Mouse (Mus musculus): ENCODE data around the gene Wdr31. TPM values are rescaled to one million over a fixed set of nuclear protein-coding genes. Genes with fewer than 3 reads are reported as not detected.
A peak's percentile ranks its signal among the peaks of the same experiment; 100 is the strongest.

The Wdr31 gene
- polyA plus RNA-seq (2014; fragmentation: Nextera tagmentation; extraction: Ambion mirVana), result 2.6 and 2.8 TPM in 2 replicates

DNA sequence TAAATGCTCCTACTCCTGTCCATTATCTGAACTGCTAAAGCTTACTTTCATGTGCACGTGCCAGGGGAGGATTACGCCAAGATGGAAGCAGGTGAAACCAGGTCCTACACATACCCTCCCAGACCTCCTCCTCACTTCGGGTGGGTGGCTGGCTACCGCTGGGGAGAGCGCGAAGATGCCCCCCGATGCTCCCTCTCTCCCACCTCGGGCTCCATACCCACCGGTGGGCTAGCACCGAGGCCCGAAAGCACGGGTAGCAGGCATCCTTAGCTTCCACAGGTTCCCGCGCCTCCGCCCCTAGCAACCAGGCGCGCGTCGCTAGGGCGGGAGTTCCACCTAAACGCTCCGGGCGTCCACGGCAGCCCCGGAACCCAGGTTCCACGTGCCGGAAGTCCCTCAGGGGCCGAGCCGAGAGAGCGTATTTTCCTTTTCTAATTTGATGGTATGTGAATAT, at the start of gene Wdr31:
Gene Wdr31 (minus strand): TSS at position 299 of the 454 bp plus-strand sequence.
- under 1% methylated on average over 30 of the region's 30 CpGs for WGBS
- Histone ChIP-seq H3K4me1 (ENCODE audit: control insufficient read depth in 2 of 2, insufficient read depth in 2 of 2, low read length in 2 of 2) (no peaks in the 10 kb centered on the region), H3K27ac (replicated peaks in 1 of 2; ENCODE audit: control insufficient read depth in 1 of 2, insufficient read depth in 1 of 2, low read depth in 2 of 2, low read length in 2 of 2) (no peak within 1 kb of the TSS), H3K9me3 (ENCODE audit: control insufficient read depth, low read length) (no peaks in the 10 kb centered on the region), H3K4me3 (ENCODE audit: control insufficient read depth in 1 of 2, insufficient read depth in 1 of 2, low read depth in 1 of 2, low read length in 2 of 2) (peak within 1 kb of the TSS; percentile 50 to 94), H3K4me2 (ENCODE audit: low read length) (peak within 1 kb of the TSS; percentile 74), H3K9ac (ENCODE audit: low read length) (peak within 1 kb of the TSS; percentile 62), H3K27me3 (ENCODE audit: control insufficient read depth, insufficient read depth, low read length) (no peaks in the 10 kb centered on the region), H3K36me3 (ENCODE audit: control insufficient read depth, insufficient read depth, low read length) (no peaks in the 10 kb centered on the region)
- ATAC-seq (ENCODE audit: insufficient number of reproducible peaks, insufficient read depth, low FRiP score, low read depth), result peak; percentile 78

DNA sequence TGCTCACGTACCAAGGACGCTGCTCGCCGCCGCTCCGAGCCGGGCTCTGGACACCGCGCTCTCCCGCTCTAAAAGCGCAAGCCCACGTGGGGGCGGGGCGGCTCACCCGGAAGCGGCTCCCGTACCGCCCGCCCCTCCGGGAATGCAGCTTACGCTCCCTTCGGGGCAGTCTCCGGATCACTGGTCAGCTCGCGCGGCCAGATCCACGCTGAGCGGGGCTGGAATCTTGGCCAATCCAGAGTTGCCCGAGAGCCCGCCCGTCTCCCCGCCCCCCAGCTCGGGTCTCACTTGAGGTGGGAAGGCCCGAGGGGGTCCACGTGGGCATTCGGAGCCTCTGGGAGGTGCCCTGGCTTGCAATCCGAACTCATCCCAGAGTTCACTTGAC, 49.1 kb upstream of the Wdr31 start, which contains the start of gene Alad:
Gene Alad (minus strand): TSS at position 70 of the 385 bp plus-strand sequence.
- H3K9me3 ChIP-seq (ENCODE audit: control insufficient read depth, low read length), result no peaks in the 10 kb centered on the region
- H3K4me3 ChIP-seq (ENCODE audit: control insufficient read depth in 1 of 2, insufficient read depth in 1 of 2, low read depth in 1 of 2, low read length in 2 of 2), result peak within 1 kb of the TSS; percentile 71 to 97
- peak within 1 kb of the TSS; percentile 85 to 88 for H3K27ac ChIP-seq (replicated peaks in 1 of 2; ENCODE audit: control insufficient read depth in 1 of 2, insufficient read depth in 1 of 2, low read depth in 2 of 2, low read length in 2 of 2)
- H3K9ac ChIP-seq (ENCODE audit: low read length), result peak within 1 kb of the TSS; percentile 84
- peak within 1 kb of the TSS; percentile 68 for H3K4me2 ChIP-seq (ENCODE audit: low read length)
- peak; percentile 85 for ATAC-seq (ENCODE audit: insufficient number of reproducible peaks, insufficient read depth, low FRiP score, low read depth)
- no peaks in the 10 kb centered on the region for H3K27me3 ChIP-seq (ENCODE audit: control insufficient read depth, insufficient read depth, low read length)
- H3K4me1 ChIP-seq (ENCODE audit: control insufficient read depth in 2 of 2, insufficient read depth in 2 of 2, low read length in 2 of 2), result peaks cover 27 to 39% of the 10 kb centered on the region in 2 experiments
- H3K36me3 ChIP-seq (ENCODE audit: control insufficient read depth, insufficient read depth, low read length), result peaks cover 23% of the 10 kb centered on the region
- WGBS, result under 1% methylated on average over 37 of the region's 37 CpGs

GRCm38 (mm10) chr4:62519122-62519848, 48.6 kb upstream of the Wdr31 start:
- 2% methylated on average over 26 of the region's 26 CpGs for WGBS
- ATAC-seq (ENCODE audit: insufficient number of reproducible peaks, insufficient read depth, low FRiP score, low read depth), result peak; percentile 72
- H3K4me3 ChIP-seq (ENCODE audit: control insufficient read depth in 1 of 2, insufficient read depth in 1 of 2, low read depth in 1 of 2, low read length in 2 of 2), result peak overlapping the region; percentile 71 to 97
- H3K4me1 ChIP-seq (ENCODE audit: control insufficient read depth in 2 of 2, insufficient read depth in 2 of 2, low read length in 2 of 2), result peaks cover 25 to 37% of the 10 kb centered on the region in 2 experiments
- H3K36me3 ChIP-seq (ENCODE audit: control insufficient read depth, insufficient read depth, low read length), result peaks cover 23% of the 10 kb centered on the region
- H3K4me2 ChIP-seq (ENCODE audit: low read length), result peak overlapping the region; percentile 68
- peak overlapping the region; percentile 84 for H3K9ac ChIP-seq (ENCODE audit: low read length)
- H3K27me3 ChIP-seq (ENCODE audit: control insufficient read depth, insufficient read depth, low read length), result no peaks in the 10 kb centered on the region
- no peaks in the 10 kb centered on the region for H3K9me3 ChIP-seq (ENCODE audit: control insufficient read depth, low read length)
- peak overlapping the region; percentile 85 to 88 for H3K27ac ChIP-seq (replicated peaks in 1 of 2; ENCODE audit: control insufficient read depth in 1 of 2, insufficient read depth in 1 of 2, low read depth in 2 of 2, low read length in 2 of 2)

- 43% methylated on average over 13 of the region's 13 CpGs for WGBS
- H3K27ac ChIP-seq (replicated peaks in 1 of 2; ENCODE audit: control insufficient read depth in 1 of 2, insufficient read depth in 1 of 2, low read depth in 2 of 2, low read length in 2 of 2), result peak overlapping the region in 1 of 2 experiments; percentile 85; a peak in 2 of 4 replicates
- H3K9ac ChIP-seq (ENCODE audit: low read length), result peak overlapping the region; percentile 84
- peak overlapping the region; percentile 68 for H3K4me2 ChIP-seq (ENCODE audit: low read length)
- no peak for ATAC-seq (ENCODE audit: insufficient number of reproducible peaks, insufficient read depth, low FRiP score, low read depth)
- H3K9me3 ChIP-seq (ENCODE audit: control insufficient read depth, low read length), result no peaks in the 10 kb centered on the region
- H3K4me1 ChIP-seq (ENCODE audit: control insufficient read depth in 2 of 2, insufficient read depth in 2 of 2, low read length in 2 of 2), result peaks cover 24 to 31% of the 10 kb centered on the region in 2 experiments
- peaks cover 25% of the 10 kb centered on the region for H3K36me3 ChIP-seq (ENCODE audit: control insufficient read depth, insufficient read depth, low read length)
- no peaks in the 10 kb centered on the region for H3K27me3 ChIP-seq (ENCODE audit: control insufficient read depth, insufficient read depth, low read length)
- H3K4me3 ChIP-seq (ENCODE audit: control insufficient read depth in 1 of 2, insufficient read depth in 1 of 2, low read depth in 1 of 2, low read length in 2 of 2), result peak overlapping the region; percentile 71 to 97
Observed at GRCm38 (mm10) chr4:62518416-62519121, 47.9 kb upstream of the Wdr31 start.

DNA sequence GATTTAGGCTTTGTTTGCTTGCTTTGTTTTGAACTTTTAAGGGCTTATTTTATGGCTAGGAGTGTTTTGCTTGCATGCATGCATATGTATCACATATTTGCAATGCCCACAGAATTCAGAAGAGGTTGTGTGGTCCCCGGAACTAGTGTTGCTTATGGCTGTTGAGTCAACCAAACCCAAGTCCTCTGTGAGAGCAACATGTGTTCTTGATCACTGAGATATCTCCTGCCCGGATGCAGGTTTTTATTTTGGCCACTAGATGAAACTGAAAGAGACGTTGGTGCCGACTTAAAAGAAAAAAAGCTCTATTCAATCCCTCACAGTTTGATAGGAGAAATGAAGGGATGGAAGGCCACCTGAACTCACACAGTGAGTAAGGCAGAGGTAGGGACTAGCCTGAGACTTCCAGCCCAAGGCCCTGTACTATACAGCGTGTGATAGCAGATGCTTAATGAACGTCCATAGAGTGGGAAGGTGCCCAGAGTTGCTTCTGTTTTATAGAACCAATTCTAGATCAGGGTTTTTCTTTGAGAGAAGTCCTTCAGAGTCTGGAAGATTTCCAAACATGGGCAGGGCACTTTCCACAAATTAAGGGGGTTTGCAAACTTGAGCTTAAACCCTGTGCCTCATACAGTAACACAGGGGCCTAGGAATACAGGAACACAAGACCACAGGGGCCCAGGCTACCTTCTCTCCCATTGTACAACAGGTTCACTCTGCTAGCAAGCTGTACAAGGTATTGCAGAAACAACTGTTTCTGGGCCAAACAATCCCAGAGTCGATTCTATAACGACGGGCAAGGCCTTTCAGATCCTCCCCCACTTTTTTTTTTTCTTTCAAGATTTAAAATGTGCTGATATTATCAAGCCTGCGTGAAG, 47.1 kb upstream of the Wdr31 start:
- no peak overlapping the region; a peak in 1 of 4 replicates for H3K4me3 ChIP-seq (ENCODE audit: control insufficient read depth in 1 of 2, insufficient read depth in 1 of 2, low read depth in 1 of 2, low read length in 2 of 2)
- peaks cover 24 to 31% of the 10 kb centered on the region in 2 experiments for H3K4me1 ChIP-seq (ENCODE audit: control insufficient read depth in 2 of 2, insufficient read depth in 2 of 2, low read length in 2 of 2)
- ATAC-seq (ENCODE audit: insufficient number of reproducible peaks, insufficient read depth, low FRiP score, low read depth), result no peak
- 78% methylated on average over 10 of the region's 10 CpGs for WGBS
- H3K9ac ChIP-seq (ENCODE audit: low read length), result peak overlapping the region; percentile 84; the same call in 1 of the 2 replicates
- peak overlapping the region; percentile 15 to 53; a peak in 2 of 4 replicates for H3K27ac ChIP-seq (replicated peaks in 1 of 2; ENCODE audit: control insufficient read depth in 1 of 2, insufficient read depth in 1 of 2, low read depth in 2 of 2, low read length in 2 of 2)
- H3K27me3 ChIP-seq (ENCODE audit: control insufficient read depth, insufficient read depth, low read length), result no peaks in the 10 kb centered on the region
- peak overlapping the region; percentile 68 for H3K4me2 ChIP-seq (ENCODE audit: low read length)
- peaks cover 25% of the 10 kb centered on the region for H3K36me3 ChIP-seq (ENCODE audit: control insufficient read depth, insufficient read depth, low read length)
- no peaks in the 10 kb centered on the region for H3K9me3 ChIP-seq (ENCODE audit: control insufficient read depth, low read length)

DNA sequence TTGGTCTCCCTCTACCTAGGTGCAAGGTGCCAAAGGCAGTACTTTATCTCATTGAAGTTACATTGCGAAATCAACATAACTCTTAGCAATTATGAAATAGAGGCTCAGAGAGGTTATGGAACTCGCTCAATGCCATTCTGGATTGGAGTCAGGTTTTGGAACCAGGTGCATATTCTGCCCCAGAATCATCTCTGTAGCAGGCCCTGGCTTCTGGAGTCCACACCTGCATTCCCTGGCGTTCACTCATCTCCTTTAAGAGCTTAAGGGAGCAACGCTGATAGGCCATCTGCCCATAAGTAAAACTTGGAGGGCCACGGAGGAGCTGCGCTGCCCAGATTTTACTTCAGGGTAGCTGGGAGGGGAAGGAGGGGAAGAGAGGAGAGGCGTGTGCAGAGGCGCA, 46.4 kb upstream of the Wdr31 start:
- no peak overlapping the region; the same call in 1 of the 2 replicates for H3K4me2 ChIP-seq (ENCODE audit: low read length)
- H3K36me3 ChIP-seq (ENCODE audit: control insufficient read depth, insufficient read depth, low read length), result peaks cover 25% of the 10 kb centered on the region
- no peak overlapping the region for H3K4me3 ChIP-seq (ENCODE audit: control insufficient read depth in 1 of 2, insufficient read depth in 1 of 2, low read depth in 1 of 2, low read length in 2 of 2)
- H3K9ac ChIP-seq (ENCODE audit: low read length), result peak overlapping the region; percentile 30; the same call in 1 of the 2 replicates
- H3K27ac ChIP-seq (replicated peaks in 1 of 2; ENCODE audit: control insufficient read depth in 1 of 2, insufficient read depth in 1 of 2, low read depth in 2 of 2, low read length in 2 of 2), result peak overlapping the region; percentile 15 to 53; a peak in 2 of 4 replicates
- no peak for ATAC-seq (ENCODE audit: insufficient number of reproducible peaks, insufficient read depth, low FRiP score, low read depth)
- no peaks in the 10 kb centered on the region for H3K27me3 ChIP-seq (ENCODE audit: control insufficient read depth, insufficient read depth, low read length)
- no peaks in the 10 kb centered on the region for H3K9me3 ChIP-seq (ENCODE audit: control insufficient read depth, low read length)
- WGBS, result 87% methylated on average over 8 of the region's 8 CpGs
- peaks cover 24 to 31% of the 10 kb centered on the region in 2 experiments for H3K4me1 ChIP-seq (ENCODE audit: control insufficient read depth in 2 of 2, insufficient read depth in 2 of 2, low read length in 2 of 2)

- peak overlapping the region; percentile 30; the same call in 1 of the 2 replicates for H3K9ac ChIP-seq (ENCODE audit: low read length)
- peak overlapping the region; percentile 77 to 80 for H3K27ac ChIP-seq (replicated peaks in 1 of 2; ENCODE audit: control insufficient read depth in 1 of 2, insufficient read depth in 1 of 2, low read depth in 2 of 2, low read length in 2 of 2)
- no peaks in the 10 kb centered on the region for H3K9me3 ChIP-seq (ENCODE audit: control insufficient read depth, low read length)
- peaks cover 27% of the 10 kb centered on the region for H3K36me3 ChIP-seq (ENCODE audit: control insufficient read depth, insufficient read depth, low read length)
- 53% methylated on average over 1 of the region's 1 CpGs for WGBS
- ATAC-seq (ENCODE audit: insufficient number of reproducible peaks, insufficient read depth, low FRiP score, low read depth), result no peak
- H3K4me2 ChIP-seq (ENCODE audit: low read length), result peak overlapping the region; percentile 14; the same call in 1 of the 2 replicates
- no peaks in the 10 kb centered on the region for H3K27me3 ChIP-seq (ENCODE audit: control insufficient read depth, insufficient read depth, low read length)
- peaks cover 24 to 31% of the 10 kb centered on the region in 2 experiments for H3K4me1 ChIP-seq (ENCODE audit: control insufficient read depth in 2 of 2, insufficient read depth in 2 of 2, low read length in 2 of 2)
- no peak overlapping the region for H3K4me3 ChIP-seq (ENCODE audit: control insufficient read depth in 1 of 2, insufficient read depth in 1 of 2, low read depth in 1 of 2, low read length in 2 of 2)
Observed at GRCm38 (mm10) chr4:62516579-62516978, 45.9 kb upstream of the Wdr31 start.

All from heart, embryonic 14.5 days (tissue).